Mouse (Mus musculus) neural tube, embryonic 15.5 days (tissue): Measurements from ENCODE around the gene C1qtnf3. TPM values are rescaled to one million over a fixed set of nuclear protein-coding genes. Genes with fewer than 3 reads are reported as not detected.
A peak's percentile ranks its signal among the peaks of the same experiment; 100 is the strongest.

Source experiments
- ATAC-seq: fragments of 200-750 bp; cut with Nextera tagmentation; 2 replicates; pipeline ENCODE4 v1.8.0; 2017; ENCODE audit warnings: mild to moderate bottlenecking, moderate TSS enrichment, moderate library complexity; ENCODE audit not compliant: low FRiP score
- H3K27ac ChIP-seq: fragments of 300-500 bp; sonication (generic); replicated peaks from 2 replicates; pipeline ENCODE4 v1.5.1; 2015; ENCODE audit warnings: mild to moderate bottlenecking, inconsistent platforms
- H3K27me3 ChIP-seq: fragments of 300-500 bp; sonication (generic); replicated peaks from 2 replicates; pipeline ENCODE4 v1.6.1; 2015; ENCODE audit warnings: inconsistent platforms
- H3K36me3 ChIP-seq: fragments of 300-500 bp; sonication (generic); 2 replicates; pipeline ENCODE4 v1.6.1; 2015; ENCODE audit warnings: inconsistent platforms
- H3K4me1 ChIP-seq: fragments of 300-500 bp; sonication (generic); 2 replicates; pipeline ENCODE4 v1.6.1; 2015; ENCODE audit warnings: inconsistent platforms
- H3K4me2 ChIP-seq: fragments of 300-500 bp; sonication (generic); 2 replicates; pipeline ENCODE4 v1.6.1; 2015; ENCODE audit warnings: inconsistent platforms, mild to moderate bottlenecking, moderate library complexity
- H3K4me3 ChIP-seq: fragments of 300-500 bp; sonication (generic); replicated peaks from 2 replicates; pipeline ENCODE4 v1.5.1; 2015; ENCODE audit warnings: mild to moderate bottlenecking, inconsistent platforms
- H3K9ac ChIP-seq: fragments of 300-500 bp; sonication (generic); replicated peaks from 2 replicates; pipeline ENCODE4 v1.6.1; 2015; ENCODE audit warnings: mild to moderate bottlenecking, inconsistent platforms
- H3K9me3 ChIP-seq: fragments of 300-500 bp; sonication (generic); replicated peaks from 2 replicates; pipeline ENCODE4 v1.6.1; 2016; ENCODE audit warnings: inconsistent platforms
- WGBS: fragments of 180-500 bp; shearing (Covaris S2); methylation state at CpG from one replicate; pipeline ENCODE4 v1.1.7; 2015; ENCODE audit warnings: mixed read lengths; 5-methylcytosine and 5-hydroxymethylcytosine counted together
- polyA plus RNA-seq: library from polyadenylated mRNA; unstranded; fragments of >200 nt; fragmentation: Nextera tagmentation; extraction: Ambion mirVana; gene quantifications from 2 replicates; pipeline ENCODE4 v1.2.1, GENCODE M21; 2015

The C1qtnf3 gene
- polyA plus RNA-seq, 1 experiment from 2014 or later = 23.1 TPM

DNA sequence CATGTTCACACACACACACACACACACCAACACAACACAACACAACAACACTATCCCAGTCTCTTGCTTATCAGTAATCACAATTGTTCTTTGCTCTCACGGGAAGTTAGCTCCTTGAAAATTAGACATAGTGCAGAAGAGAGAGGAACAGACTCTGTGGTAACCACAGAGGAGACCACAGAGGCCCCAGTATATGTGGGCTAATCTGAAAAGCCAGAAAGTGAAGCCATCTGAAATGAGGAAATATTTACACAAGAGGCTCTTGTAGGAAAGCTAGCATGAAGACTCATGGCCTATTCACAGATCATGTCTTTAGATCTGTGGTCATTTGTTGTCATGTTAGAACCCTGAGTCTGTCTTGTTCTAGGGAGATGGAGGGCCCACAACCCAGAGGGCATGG, 18.2 kb upstream of the C1qtnf3 start:
- Histone ChIP-seq H3K4me2 (no peak overlapping the region), H3K36me3 (no peaks in the 10 kb centered on the region), H3K4me1 (no peaks in the 10 kb centered on the region), H3K27ac (no peak overlapping the region), H3K9me3 (no peaks in the 10 kb centered on the region), H3K4me3 (no peak overlapping the region), H3K9ac (no peak overlapping the region), H3K27me3 (no peaks in the 10 kb centered on the region)
- ATAC-seq = no peak
- WGBS = 94% methylated on average over 1 of the region's 1 CpGs

DNA sequence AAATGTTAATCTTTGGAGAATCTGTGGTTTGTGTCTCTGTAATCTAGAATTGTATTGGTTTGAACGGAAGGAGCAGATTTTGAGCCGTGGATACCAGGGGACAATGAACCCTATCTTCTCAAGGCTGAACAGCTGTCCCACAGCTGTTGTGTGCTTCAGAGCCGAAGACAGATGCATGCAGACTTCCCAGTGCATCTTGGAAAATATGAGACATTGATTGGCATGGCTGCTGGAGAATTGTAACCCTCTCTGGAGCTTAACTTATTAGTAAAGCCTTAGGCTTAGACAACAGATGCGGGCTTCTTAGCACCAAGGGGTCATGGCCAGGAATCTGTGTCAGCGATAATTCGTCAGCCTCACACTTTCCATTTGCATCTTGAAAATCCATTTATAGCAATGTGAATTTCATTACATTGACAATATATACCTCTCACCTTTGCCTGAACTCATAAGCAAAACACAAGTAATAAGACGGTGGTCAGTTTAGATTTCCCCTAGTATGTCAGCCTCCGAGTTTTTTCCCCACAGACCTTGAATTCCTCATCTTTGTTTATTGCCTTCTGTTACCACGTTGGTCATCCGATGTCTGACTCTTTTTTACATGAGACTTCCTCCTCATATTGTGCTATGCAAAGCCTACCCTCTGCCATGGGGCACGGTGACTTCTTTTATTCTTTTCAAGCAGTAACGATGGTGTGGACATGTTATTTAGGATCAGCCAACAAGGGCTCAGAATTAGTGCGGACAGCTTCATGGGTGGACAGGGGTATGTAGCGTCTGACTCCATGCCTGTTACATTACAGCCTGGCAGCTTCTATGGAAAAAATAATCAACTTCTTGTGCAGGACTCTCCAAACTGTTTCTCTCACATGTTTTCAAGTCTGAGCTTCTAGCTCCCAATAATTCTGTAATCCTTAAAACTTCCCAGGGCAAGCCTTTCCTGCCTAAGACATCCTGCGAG, 11.7 kb upstream of the C1qtnf3 start:
- no peak for ATAC-seq
- Histone ChIP-seq H3K9ac (no peak overlapping the region), H3K36me3 (no peaks in the 10 kb centered on the region), H3K27me3 (no peaks in the 10 kb centered on the region), H3K4me2 (no peak overlapping the region), H3K27ac (no peak overlapping the region), H3K9me3 (no peaks in the 10 kb centered on the region), H3K4me3 (no peak overlapping the region), H3K4me1 (no peaks in the 10 kb centered on the region)
- 87% methylated on average over 15 of the region's 15 CpGs for WGBS

GRCm38 (mm10) chr15:10941901-10942300, 10.2 kb upstream of the C1qtnf3 start:
- WGBS = 84% methylated on average over 6 of the region's 6 CpGs
- no peaks in the 10 kb centered on the region for H3K27me3 ChIP-seq
- no peak overlapping the region for H3K9ac ChIP-seq
- no peaks in the 10 kb centered on the region for H3K4me1 ChIP-seq
- no peak overlapping the region for H3K27ac ChIP-seq
- no peak for ATAC-seq
- no peak overlapping the region for H3K4me3 ChIP-seq
- no peaks in the 10 kb centered on the region for H3K36me3 ChIP-seq
- H3K9me3 ChIP-seq = no peaks in the 10 kb centered on the region
- no peak overlapping the region for H3K4me2 ChIP-seq

DNA sequence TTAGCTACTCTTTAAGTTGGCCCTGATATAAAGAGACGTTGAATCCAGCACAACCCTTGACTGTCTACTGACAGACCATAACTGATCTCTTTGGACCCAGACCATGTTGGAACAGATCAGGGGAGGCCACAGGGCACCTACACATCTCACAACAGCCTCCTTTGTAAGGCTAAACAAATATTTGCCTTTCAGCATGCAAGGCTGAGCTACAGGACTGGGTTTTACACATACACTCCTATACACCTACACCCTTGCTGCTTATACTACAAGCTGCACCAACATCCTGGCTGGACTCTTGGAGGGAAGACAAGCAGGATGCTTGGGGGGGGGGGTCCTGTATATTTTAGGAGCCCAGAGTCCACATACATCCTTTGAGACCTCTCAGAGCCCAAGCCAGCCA, 4.3 kb upstream of the C1qtnf3 start:
- WGBS = 88% methylated on average over 1 of the region's 1 CpGs
- Histone ChIP-seq H3K4me1 (peaks cover 13% of the 10 kb centered on the region), H3K36me3 (no peaks in the 10 kb centered on the region), H3K27me3 (no peaks in the 10 kb centered on the region), H3K9ac (no peak overlapping the region), H3K27ac (no peak overlapping the region), H3K9me3 (no peaks in the 10 kb centered on the region), H3K4me3 (no peak overlapping the region), H3K4me2 (no peak overlapping the region)
- ATAC-seq = no peak

DNA sequence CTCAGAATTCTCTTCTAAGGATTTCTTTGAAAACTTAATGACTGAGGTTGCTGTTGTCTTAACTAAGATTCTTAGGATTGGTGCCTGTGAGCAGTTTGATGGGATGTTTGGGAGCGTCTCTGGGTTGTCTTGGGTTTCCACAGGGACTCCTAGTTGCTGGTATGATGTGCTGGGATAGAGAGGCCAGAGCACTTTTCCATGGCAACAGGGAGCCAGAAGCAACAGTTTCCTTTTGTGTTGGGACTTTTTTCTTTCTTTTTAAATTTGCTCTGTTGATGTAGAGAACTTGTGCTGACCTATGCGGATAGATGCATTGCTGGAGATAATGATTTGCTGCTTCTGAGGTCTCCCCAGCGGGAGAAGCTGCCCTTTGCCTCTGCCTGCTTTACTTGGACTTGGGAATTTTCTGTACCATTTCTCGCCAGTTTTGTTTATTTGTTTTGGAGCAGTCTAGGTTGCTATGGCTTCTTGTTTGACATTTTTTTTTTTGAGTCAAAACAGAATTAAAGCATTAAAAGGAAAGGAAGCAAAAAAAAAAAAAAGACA, 701 bp downstream of the C1qtnf3 start:
- H3K4me2 ChIP-seq = peak overlapping the region; percentile 49
- 22% methylated on average over 4 of the region's 4 CpGs for WGBS
- H3K27me3 ChIP-seq = no peaks in the 10 kb centered on the region
- peak; percentile 46; the same call in 1 of the 2 replicates for ATAC-seq
- H3K4me3 ChIP-seq = peak overlapping the region; percentile 27; the same call in 1 of the 2 replicates
- no peaks in the 10 kb centered on the region for H3K9me3 ChIP-seq
- no peak overlapping the region for H3K9ac ChIP-seq
- peaks cover 17% of the 10 kb centered on the region for H3K4me1 ChIP-seq
- H3K36me3 ChIP-seq = no peaks in the 10 kb centered on the region
- peak overlapping the region; percentile 45; the same call in 1 of the 2 replicates for H3K27ac ChIP-seq

DNA sequence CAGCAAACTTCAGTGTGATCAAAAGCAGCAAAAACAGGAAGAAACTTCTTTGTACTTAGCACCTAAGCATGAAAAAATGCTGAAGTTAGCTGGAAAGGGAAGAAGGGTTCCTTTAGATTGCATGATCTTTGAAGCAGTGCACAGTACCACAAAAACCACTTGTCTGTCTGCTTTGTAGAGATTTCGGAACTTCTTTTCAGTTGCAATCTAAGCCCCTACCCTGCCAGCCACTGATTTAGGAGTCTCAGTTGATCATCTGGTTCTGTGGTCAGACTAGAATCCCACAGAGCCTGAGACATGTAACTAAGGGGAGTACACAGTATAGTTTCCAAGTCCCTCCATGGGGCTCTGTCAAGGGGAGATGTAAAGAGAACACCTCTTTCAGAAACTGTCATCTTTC, 1.3 kb downstream of the C1qtnf3 start:
- H3K4me1 ChIP-seq = peaks cover 17% of the 10 kb centered on the region
- H3K4me3 ChIP-seq = no peak overlapping the region
- WGBS = 54% methylated on average over 1 of the region's 1 CpGs
- H3K27ac ChIP-seq = peak overlapping the region; percentile 58
- no peak for ATAC-seq
- H3K4me2 ChIP-seq = no peak overlapping the region
- H3K36me3 ChIP-seq = no peaks in the 10 kb centered on the region
- H3K27me3 ChIP-seq = no peaks in the 10 kb centered on the region
- H3K9me3 ChIP-seq = no peaks in the 10 kb centered on the region
- no peak overlapping the region for H3K9ac ChIP-seq

DNA sequence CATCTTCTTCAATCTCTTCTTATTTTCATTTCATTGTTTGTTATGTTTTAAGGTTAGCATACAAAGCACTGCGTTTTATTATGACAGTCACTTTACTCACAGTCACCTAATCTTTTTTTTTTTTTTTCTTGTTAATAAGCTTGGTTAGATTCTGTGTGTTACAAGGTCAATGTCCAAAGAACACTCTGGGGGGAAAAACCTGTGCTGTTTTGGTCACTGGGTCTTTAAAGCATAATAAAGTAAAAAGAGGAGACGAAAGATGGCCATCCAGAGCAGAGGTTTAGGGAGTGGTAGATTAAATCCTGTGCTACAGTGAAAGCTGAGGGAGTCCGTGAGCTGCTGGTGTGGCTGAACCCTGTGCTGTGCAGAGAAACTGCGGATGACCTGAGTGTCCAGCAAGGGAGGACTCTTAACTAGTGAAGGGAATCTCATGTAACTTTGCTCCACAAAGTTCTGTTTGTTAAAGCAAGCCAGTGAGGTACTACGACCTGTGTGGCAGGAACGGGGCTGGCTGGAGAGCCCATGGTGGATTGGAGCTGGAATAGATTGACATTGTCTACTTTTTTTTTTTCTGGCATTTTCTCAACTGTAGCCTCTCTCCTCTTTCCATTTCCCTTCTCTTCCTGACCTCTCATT, 2.4 kb downstream of the C1qtnf3 start:
- Histone ChIP-seq H3K4me1 (peaks cover 17% of the 10 kb centered on the region), H3K4me2 (no peak overlapping the region), H3K9ac (no peak overlapping the region), H3K36me3 (no peaks in the 10 kb centered on the region), H3K27ac (no peak overlapping the region), H3K9me3 (no peaks in the 10 kb centered on the region), H3K4me3 (no peak overlapping the region), H3K27me3 (no peaks in the 10 kb centered on the region)
- 85% methylated on average over 6 of the region's 6 CpGs for WGBS
- no peak for ATAC-seq

- 70% methylated on average over 5 of the region's 5 CpGs for WGBS
These were observed 3.0 kb downstream of the C1qtnf3 start for GRCm38 (mm10) chr15:10955156-10955555.

DNA sequence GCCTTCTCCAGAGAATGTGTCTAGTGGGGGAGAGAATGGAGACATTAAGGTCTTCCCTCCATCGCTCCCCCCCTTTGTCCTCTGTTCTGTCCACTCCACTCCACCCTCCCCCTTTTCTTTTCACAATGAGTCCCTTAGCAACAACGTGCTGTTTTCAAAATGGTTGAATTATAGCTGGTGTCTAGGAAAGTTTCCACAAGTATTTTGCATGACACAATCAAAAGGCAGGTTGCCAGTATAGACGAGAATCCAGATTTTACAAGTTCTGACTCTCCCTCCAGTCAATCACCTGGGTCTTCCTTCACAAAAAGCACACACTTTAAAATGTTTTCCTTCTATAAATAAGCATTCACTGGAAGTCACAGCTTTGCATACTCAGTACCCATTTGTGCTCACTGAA, 4.6 kb downstream of the C1qtnf3 start:
- ATAC-seq = no peak
- H3K4me1 ChIP-seq = peaks cover 16% of the 10 kb centered on the region
- no peaks in the 10 kb centered on the region for H3K9me3 ChIP-seq
- H3K4me3 ChIP-seq = no peak overlapping the region
- WGBS = 21% methylated on average over 3 of the region's 3 CpGs
- no peak overlapping the region for H3K27ac ChIP-seq
- H3K4me2 ChIP-seq = no peak overlapping the region
- no peaks in the 10 kb centered on the region for H3K36me3 ChIP-seq
- no peaks in the 10 kb centered on the region for H3K27me3 ChIP-seq
- no peak overlapping the region for H3K9ac ChIP-seq

More at GRCm38 (mm10) chr15:10955156-10955555, 3.0 kb downstream of the C1qtnf3 start:
- H3K27ac ChIP-seq = no peak overlapping the region
- H3K36me3 ChIP-seq = no peaks in the 10 kb centered on the region
- peaks cover 17% of the 10 kb centered on the region for H3K4me1 ChIP-seq
- no peak overlapping the region for H3K4me3 ChIP-seq
- no peak overlapping the region for H3K4me2 ChIP-seq
- ATAC-seq = no peak
- H3K9ac ChIP-seq = no peak overlapping the region
- H3K27me3 ChIP-seq = no peaks in the 10 kb centered on the region
- H3K9me3 ChIP-seq = no peaks in the 10 kb centered on the region

- H3K27me3 ChIP-seq = no peaks in the 10 kb centered on the region
- no peak overlapping the region for H3K9ac ChIP-seq
- H3K36me3 ChIP-seq = no peaks in the 10 kb centered on the region
- no peaks in the 10 kb centered on the region for H3K9me3 ChIP-seq
- H3K4me1 ChIP-seq = no peaks in the 10 kb centered on the region
- 90% methylated on average over 15 of the region's 15 CpGs for WGBS
- no peak overlapping the region for H3K27ac ChIP-seq
- no peak for ATAC-seq
- H3K4me3 ChIP-seq = no peak overlapping the region
- H3K4me2 ChIP-seq = no peak overlapping the region
These were observed 7.3 kb downstream of the C1qtnf3 start for GRCm38 (mm10) chr15:10959277-10960026.

GRCm38 (mm10) chr15:10960267-10960666, 8.1 kb downstream of the C1qtnf3 start:
- no peak for ATAC-seq
- no peaks in the 10 kb centered on the region for H3K36me3 ChIP-seq
- H3K9me3 ChIP-seq = no peaks in the 10 kb centered on the region
- 89% methylated on average over 5 of the region's 5 CpGs for WGBS
- H3K27ac ChIP-seq = no peak overlapping the region
- no peak overlapping the region for H3K4me2 ChIP-seq
- H3K4me1 ChIP-seq = no peaks in the 10 kb centered on the region
- no peak overlapping the region for H3K9ac ChIP-seq
- no peak overlapping the region for H3K4me3 ChIP-seq
- H3K27me3 ChIP-seq = no peaks in the 10 kb centered on the region
